Mouse (Mus musculus) cerebral cortex, adult 2 months (tissue): ENCODE measurements around the gene Mcemp1.

ENCODE experiments used
- WGBS: fragments of 180-500 bp; shearing (Covaris S2); methylation state at CpG from one replicate; pipeline ENCODE4 v1.1.7; 2018; 5-methylcytosine and 5-hydroxymethylcytosine counted together

The Mcemp1 gene

DNA sequence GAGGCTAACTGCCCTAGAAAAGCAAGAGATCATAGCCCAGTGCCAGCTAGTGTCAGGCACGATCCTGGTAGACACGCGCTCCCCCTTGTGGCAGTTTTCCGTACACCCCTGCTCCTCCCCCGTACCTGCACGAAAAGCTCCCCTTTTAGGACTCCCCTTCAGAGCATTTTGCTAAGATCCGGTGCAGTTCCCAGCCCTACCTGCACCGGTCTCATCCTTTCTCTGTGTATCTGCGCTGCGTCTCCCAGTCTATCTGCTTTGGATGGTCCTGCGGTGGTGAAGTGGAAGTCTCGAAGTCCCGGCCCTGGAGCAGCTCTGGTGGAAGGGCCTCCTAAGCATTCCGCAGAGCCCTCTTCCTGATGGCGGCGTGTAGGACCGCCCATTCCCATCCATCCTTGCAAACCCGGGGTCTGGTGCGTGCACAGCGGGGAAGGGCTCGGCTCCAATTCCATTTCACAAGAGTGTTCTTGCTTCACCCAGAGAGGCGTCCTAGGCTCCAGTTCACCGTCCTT is 6.5 kb downstream of the Mcemp1 start, which contains the start of gene Fcor:
Gene Fcor (minus strand): TSS at position 383 of the 512 bp plus-strand sequence.
- WGBS, result under 1% methylated on average over 23 of the region's 23 CpGs

DNA sequence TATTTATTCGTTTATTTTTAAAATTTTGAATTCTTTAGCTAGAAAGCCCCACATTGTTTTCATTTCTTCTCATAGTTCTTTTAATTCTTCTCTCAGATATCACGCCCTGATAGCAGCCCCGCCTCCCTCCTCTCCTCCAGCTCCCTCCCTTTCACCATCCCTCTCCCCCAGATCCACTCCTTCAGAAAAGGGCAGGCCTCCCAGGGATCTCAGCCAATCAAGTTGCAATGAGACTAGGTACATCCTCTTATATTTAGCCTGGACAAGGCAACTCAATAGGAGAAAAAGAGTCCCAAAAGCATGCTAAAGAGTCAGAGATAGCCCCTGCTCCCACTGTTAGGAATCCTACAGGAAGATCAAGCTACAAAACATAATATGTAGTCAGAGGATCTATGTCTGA is 9.1 kb downstream of the Mcemp1 start:
- 71% methylated on average over 3 of the region's 3 CpGs for WGBS

DNA sequence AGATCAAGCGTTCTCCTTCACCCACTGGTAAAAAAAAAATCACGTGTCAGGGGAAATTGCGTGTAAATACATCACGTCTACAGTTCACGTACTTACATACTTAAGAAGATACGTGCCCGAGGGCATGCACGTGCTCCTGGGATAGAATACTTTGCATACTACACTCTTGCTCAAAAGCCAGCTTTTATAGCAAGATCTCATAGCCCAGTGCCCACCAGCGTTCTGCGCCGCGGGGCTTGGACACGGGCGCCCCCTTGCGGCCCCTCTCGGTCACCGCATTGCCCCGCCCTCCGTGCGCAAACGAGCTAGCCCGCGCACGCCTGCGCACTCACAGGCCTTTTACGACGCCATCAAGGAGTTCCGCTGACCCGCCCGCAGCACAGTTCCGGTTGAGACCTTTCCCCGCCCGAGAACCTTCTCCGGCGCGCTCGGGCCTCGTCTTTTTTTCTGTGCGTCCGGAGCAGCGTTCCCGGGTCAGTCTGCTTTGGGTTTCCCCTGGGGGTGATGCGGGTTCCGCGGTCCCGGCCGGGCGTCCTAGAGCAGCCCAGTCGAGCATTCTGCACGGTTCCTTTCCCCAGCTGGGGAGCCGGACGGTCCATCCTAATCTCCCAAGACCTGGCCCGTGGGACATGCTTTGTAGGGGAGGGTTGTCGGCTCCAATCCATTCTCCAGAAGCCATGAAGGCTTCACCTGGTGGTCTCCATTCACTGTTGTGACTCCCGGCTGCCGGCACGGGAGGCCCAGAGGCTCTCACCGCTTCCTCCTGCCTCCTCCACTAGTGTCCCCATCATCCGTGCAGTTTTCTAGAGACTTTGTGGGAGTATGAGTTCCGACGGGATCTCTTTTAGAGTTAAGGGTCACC is 10.8 kb downstream of the Mcemp1 start, which contains the start of gene Trappc5:
Gene Trappc5 (plus strand): TSS at position 169 of the 862 bp plus-strand sequence.
- WGBS, result under 1% methylated on average over 61 of the region's 61 CpGs

DNA sequence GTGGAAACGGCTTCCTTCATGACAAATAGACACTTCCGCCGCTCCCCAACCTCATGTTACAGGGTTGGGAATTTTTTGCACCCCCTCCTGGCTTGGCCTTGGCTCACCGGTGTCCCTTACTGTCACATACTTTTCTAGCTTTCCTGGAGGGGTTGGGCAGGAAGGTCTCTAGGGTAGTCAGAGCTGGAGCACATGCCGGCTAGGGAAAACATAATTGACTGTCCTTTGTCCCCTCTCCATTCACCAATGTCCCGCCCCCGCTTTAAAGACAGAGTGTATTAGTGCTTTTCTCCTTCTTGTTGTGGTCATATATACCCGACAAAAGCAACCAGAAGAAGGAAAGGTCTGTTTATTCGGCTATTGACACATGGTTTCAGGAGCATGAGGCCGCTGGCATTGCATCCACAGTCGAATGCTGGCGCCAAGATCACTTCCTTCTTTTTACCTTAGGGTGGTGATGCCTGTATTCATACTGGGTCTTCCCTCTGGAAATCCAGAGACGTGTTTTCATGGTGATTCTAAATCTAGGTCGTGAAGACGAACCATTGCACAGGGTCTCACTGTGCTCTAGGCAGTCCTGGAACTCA is 11.5 kb downstream of the Mcemp1 start:
- 1% methylated on average over 15 of the region's 15 CpGs for WGBS

DNA sequence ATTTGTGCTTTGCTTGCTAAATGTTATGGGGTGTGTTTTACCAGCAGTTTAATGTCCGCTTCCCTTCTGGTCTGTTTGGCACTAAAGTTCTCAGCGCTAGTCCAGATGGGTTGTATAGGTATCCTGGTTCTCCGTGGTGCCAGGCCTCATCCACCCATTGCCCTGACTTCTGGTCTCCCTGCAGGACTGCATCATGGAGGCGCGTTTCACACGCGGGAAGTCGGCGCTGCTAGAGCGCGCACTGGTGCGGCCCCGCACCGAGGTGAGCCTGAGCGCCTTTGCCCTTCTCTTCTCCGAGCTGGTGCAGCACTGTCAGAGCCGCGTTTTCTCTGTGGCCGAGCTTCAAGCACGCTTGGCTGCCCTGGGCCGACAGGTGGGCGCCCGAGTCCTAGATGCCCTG is 13.3 kb downstream of the Mcemp1 start:
- WGBS, result 97% methylated on average over 23 of the region's 23 CpGs

DNA sequence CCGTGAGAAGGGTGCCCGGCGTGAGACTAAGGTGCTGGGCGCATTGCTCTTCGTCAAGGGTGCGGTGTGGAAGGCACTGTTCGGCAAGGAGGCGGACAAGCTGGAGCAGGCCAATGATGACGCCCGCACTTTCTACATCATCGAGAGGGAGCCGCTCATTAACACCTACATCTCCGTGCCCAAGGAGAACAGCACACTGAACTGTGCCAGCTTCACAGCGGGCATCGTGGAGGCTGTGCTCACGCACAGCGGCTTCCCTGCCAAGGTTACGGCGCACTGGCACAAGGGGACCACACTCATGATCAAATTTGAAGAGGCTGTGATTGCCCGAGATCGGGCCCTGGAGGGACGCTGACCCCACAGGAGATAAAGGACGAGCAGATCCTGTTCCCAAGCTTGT is 13.7 kb downstream of the Mcemp1 start:
- 94% methylated on average over 23 of the region's 23 CpGs for WGBS

DNA sequence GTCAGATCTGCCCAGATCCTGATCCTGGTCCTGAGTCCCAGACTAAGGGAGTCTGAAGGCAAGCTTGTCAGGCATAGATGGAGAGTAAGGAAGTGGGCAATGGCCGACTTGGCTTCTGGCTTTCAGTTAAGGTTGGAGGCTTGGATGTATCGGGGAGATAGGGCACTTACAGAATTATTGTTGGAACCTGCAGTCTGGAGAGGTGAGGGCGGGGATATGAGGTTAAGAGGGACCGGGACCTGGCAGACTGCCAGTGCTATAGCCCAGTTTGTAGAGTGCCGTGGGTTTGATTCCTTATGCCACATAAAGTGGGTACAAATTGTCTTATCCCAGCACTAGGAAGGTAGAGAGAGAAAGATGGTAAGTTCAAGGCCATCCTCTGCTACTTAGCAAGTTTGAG is 14.1 kb downstream of the Mcemp1 start:
- 78% methylated on average over 5 of the region's 5 CpGs for WGBS

DNA sequence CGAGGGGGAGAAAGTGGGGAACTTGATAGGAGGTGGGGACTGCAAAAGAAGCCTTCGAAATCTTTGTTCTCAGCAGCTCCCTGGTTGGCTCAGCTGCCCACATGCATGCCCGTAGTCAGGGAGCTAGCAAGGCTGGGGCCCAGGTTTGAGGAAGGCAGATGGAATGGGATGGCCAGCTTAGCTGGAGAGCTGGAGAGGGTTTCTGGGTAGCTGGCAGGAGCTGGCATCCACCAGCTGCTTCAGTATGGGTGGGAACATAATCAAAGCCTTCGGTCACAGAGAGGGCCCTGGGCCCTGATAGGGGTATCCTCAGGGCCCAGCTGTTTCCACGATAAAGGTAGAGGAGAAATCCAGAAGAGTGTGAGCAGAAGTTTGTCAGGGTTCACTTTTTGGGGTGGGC is 16.9 kb downstream of the Mcemp1 start:
- 82% methylated on average over 5 of the region's 5 CpGs for WGBS

DNA sequence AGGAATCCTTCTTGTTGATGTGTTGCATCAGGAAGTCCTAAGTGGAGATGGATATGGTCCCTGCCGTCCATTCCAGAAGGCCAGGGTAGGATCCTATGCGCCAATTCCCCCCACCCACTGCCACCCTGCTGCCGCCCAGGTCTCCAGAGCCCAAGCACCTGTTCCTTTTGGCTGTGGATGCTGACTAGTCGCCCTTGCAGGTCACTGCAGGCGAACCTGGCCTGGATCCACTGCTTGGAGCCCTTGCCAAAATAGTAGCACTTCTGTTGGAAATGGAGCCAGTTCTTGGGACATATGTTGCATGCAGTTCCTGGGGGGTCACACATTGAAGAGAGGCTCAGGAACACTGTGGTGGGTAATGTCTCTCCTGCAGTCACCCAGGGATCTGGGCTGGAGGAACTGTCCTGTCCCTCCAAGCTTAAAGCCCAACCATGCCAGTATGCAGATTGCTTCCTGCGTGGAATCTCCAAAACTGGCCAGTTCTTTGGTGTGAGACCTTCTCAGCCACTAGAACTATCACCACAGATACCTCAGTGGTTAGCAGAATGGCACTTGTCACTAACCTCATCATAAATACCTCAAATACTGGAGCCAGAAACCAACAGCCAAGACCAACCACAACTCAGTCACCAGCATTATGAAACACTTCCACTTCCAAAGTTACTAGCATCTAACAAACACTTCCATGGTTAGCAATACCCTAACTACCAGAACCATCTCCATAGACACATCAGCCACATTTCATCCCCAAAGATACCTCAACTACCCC is 18.0 kb downstream of the Mcemp1 start:
- 63% methylated on average over 6 of the region's 6 CpGs for WGBS

DNA sequence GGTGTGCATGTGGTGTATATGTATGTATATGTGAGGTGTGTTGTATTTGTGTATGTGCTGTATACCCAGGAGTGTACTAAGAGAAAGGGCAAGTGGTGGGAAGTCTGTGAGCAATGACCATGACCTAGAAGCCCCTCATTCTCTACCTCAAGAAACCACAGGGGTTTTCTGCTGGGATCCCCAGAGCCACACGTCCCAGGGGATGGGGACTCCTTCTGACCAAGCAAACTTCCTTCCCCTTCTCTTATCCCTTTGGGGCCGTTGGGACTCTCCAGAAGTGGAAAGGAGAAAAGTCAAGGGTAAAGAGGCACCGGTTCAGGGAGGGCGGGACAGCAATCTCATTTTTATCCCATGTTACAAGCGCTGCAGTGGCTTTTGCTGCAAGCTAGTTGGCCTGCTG is 19.9 kb downstream of the Mcemp1 start:
- 72% methylated on average over 5 of the region's 5 CpGs for WGBS

DNA sequence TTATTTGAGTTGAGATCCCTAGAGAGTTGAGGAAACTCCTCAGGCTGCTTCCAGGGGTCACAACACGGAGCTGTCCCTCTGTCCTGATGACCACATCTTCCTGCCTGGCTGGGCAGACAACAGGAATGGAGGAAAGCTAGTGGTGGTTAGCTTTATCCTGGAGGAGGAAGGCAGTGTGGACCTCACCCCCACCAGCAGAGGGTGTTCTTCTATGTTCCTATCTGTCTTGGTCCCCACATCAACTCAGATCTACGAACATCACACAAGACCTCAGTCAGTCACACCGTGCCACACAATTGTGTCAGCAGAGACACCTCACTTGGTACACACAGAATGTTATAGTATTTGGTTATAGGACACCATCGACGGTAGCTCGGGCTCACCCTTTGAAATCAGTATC is 22.0 kb downstream of the Mcemp1 start:
- 77% methylated on average over 6 of the region's 6 CpGs for WGBS

DNA sequence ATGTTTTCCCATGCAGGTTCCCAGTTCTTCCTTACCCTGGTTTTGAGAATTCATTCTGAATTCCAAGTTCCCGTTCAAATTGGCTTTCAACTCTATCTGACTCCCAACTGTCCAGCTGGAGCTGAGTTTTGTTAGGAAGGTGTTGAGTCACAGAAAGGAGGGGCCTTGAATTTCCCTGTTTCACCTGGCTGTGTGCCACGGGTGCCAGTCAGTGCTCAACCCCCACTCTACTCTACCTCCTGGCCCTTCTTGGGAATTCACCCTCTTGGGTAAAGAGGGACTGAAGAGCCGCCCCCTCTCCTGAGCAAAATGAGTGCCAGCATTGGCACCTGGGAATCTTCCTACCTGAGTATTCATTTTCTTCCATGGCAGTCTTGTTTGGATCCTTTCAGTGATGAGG is 25.2 kb downstream of the Mcemp1 start:
- 65% methylated on average over 3 of the region's 3 CpGs for whole genome bisulfite sequencing

DNA sequence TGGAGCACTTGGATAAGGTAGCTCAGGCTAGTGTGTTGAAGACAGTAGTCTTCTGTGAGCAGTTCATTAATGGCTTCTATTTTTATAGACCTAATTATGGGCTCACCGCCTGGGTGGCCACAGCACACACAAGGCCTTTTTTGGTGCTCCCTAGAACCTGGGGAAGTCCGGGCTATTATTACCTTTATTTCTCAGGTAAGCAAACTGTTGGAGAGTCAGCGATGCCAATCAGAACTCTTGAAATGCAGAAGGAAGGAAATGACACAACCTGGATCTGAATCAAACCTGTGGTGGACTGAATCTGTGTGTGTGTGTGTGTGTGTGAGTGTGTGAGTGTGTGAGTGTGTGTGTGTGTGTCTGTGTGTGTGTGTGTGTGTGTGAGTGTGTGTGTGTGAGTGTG is 28.6 kb downstream of the Mcemp1 start, which contains the start of gene Fcer2a:
Gene Fcer2a (minus strand): TSS at position 55 of the 400 bp plus-strand sequence.
- WGBS, result 85% methylated on average over 3 of the region's 3 CpGs

DNA sequence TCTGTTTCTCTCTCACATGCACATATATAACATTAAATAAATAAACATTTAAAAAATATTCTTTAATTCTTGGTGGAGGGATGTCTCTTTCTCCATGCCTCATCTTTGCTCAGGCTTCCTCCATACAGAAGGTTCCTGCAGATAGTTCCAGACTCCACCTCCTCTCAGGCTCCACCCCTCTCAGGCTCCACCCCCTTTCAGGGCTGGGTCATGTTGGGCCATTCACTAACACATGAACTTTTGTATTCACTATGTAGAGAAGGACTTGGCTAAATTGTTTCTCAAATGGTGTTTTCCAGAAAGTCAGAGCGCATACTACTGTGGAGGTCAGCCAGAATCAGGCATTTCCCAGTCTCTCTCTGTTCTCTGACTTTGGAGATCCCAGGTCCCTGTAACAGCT is 35.9 kb downstream of the Mcemp1 start:
- 91% methylated on average over 1 of the region's 1 CpGs for WGBS

DNA sequence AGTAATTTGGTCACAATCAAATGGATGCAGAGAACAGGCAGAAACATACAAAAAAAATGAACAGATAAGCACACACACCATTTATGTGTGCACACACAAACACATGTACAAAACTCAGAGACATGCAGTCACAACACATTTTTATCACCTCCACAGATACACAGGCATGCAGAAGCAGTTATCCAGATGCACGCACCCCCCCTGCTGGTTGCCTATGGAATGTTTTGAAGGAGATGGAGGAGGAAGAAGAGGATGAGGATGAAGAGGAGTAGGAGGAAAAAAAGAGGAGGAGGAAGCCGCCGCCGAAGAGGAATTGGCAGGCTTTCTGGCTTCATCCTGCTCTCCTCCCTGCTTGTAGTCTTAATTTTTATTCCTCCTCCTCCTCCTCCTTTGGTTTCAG is 40.2 kb downstream of the Mcemp1 start:
- WGBS, result 40% methylated on average over 4 of the region's 4 CpGs

DNA sequence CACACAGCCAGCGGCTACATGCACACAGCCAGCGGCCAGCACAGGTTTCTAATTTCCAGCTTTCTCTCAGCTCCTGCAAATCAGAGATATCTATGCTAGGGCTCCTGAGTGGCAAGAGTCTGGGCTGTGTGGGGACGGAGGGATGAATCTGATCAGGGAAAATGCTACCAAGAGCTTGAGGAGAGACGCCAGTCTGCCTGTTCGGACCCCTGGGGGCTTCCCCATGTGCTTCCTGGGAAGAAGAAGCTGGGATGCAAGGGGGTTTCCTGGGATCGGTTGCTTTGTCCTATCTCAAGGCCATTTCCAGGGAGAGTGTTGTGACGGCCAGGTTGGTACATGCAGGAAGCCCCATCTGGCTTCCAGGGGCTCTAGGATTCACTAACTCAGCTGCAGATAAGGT is 42.1 kb downstream of the Mcemp1 start:
- WGBS, result 76% methylated on average over 7 of the region's 7 CpGs

DNA sequence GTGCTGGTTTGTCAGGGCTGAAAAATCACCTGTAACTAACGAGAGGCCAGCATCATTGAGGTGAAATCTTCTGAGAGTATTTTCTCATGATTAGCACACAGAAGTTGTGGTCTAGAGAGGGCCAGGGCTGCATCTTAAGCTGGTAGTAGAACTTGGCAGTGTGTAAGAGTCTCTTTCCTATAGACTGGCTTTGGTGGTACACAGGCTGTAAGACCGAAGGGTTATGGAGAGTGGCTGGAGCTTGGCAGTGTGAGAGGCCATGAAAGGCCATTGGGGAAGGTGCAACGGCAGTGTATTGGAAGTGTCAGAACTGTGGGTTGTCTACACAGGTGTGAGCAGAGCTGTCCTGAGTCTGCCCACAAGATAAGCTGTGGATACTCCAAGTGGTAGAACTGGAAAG is 44.8 kb downstream of the Mcemp1 start:
- WGBS, result 87% methylated on average over 3 of the region's 3 CpGs

DNA sequence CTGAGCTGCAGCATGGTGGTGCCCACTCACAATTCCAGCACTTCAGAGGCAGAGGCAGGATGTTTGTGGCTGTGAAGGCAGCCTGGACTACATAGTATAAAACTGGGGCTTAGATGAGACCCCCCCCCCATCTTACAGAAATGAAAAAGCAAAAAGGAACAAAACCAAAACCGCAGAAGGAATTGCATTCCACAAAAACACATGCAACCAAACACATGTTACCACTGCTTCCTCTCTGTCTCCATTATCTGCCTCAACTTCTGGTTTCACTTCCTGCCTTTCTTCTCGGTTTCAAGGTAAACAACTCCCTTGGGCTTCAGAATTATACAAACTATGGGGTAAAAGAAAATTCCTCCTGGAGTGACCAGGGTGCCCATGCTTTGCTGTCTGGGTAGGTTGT is 46.1 kb downstream of the Mcemp1 start:
- 59% methylated on average over 2 of the region's 2 CpGs for WGBS

DNA sequence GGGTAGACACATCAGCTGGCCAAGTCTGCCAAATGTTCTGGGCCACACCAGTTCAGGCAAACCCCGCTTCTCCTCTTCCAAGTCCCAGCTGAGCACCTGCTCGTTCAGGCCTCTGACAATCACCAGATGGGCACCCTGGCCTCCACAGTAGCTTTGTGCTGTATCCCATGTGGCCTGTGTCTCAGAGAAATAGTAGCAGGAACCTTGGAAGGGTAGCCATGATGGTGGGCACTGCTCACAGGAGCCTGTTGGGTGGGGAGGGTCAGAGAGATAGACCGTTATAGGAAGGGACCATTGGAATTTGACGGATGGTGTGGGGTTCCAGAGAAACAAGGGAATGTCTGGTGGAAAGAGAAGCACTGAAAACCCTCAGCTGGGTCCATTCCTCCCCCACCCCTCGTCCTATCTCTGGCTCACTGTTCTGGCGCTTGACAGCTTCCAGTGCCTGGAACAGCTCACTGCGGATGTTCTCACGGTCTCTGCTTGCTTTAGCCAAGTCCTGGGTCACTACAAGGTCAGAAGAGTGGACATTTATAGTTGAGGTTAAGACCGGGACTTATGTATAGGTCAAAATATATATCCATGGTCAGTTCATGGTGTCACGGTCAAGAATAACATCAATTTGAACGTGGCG is 51.9 kb downstream of the Mcemp1 start:
- WGBS, result 89% methylated on average over 12 of the region's 12 CpGs

DNA sequence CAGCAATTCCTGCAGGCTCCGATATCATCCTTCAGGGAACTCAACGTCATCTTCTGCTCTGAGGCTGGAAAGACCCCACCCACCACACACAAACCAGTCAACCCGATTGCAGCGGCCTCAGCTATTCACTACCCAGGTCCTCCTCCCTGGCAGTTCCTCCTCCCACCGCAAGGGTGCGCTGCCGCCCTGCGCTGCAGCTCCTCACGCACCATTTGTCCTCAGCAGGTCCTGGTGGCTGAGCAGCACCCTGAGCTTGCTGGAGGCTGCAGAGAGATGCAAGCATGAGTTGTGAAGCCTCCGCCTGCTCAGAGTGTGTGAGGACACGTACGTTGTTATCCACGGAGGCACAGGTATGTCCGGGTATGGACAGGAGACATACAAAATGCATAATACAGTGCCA is 53.0 kb downstream of the Mcemp1 start:
- 19% methylated on average over 14 of the region's 14 CpGs for WGBS
